Mouse (Mus musculus): ENCODE measurements around the gene Amdhd2. TPM values are rescaled to one million over a fixed set of nuclear protein-coding genes. Genes with fewer than 3 reads are reported as not detected.

The Amdhd2 gene
- total and polyA plus RNA-seq, 2 experiments from 2014 or later: 34.0 to 58.6 TPM

- Histone ChIP-seq H3K27me3 (ENCODE audit: insufficient read depth, low read length) (no peaks in the 10 kb centered on the region), H3K4me2 (ENCODE audit: low read depth, low read length, poor library complexity, severe bottlenecking) (peak overlapping the region; percentile 63), H3K27ac (ENCODE audit: low read depth, low read length) (peak overlapping the region; percentile 99), H3K4me1 (ENCODE audit: insufficient read depth, low read length) (peaks cover 8% of the 10 kb centered on the region), H3K9me3 (ENCODE audit: low read length) (no peaks in the 10 kb centered on the region), H3K4me3 (ENCODE audit: low read depth, low read length) (peak overlapping the region; percentile 83), H3K36me3 (ENCODE audit: insufficient read depth, low read length) (peaks cover 10% of the 10 kb centered on the region), H3K9ac (replicated peaks; ENCODE audit: low read length, poor library complexity, severe bottlenecking) (peak overlapping the region; percentile 93)
- ATAC-seq (ENCODE audit: low FRiP score): no peak
- TF ChIP-seq CTCF (IDR thresholded peaks at IDR 0.05): no peak
- no peak for DNase-seq (ENCODE audit: low spot score)
- WGBS: 47% methylated on average over 7 of the region's 7 CpGs
These were observed 4.4 kb upstream of the Amdhd2 start for GRCm38 (mm10) chr17:24167891-24168505.

GRCm38 (mm10) chr17:24167120-24167519 lies 3.6 kb upstream of the Amdhd2 start:
- DNase-seq (ENCODE audit: low spot score): no peak
- no peak for ATAC-seq (ENCODE audit: low FRiP score)
- Histone ChIP-seq H3K27ac (ENCODE audit: low read depth, low read length) (no peak overlapping the region), H3K4me1 (ENCODE audit: insufficient read depth, low read length) (peaks cover 14% of the 10 kb centered on the region), H3K9ac (replicated peaks; ENCODE audit: low read length, poor library complexity, severe bottlenecking) (peak overlapping the region; percentile 93; the same call in 1 of the 2 replicates), H3K36me3 (ENCODE audit: insufficient read depth, low read length) (peaks cover 10% of the 10 kb centered on the region), H3K4me3 (ENCODE audit: low read depth, low read length) (peak overlapping the region; percentile 83; the same call in 1 of the 2 replicates), H3K4me2 (ENCODE audit: low read depth, low read length, poor library complexity, severe bottlenecking) (peak overlapping the region; percentile 22), H3K27me3 (ENCODE audit: insufficient read depth, low read length) (no peaks in the 10 kb centered on the region), H3K9me3 (ENCODE audit: low read length) (no peaks in the 10 kb centered on the region)
- WGBS: 86% methylated on average over 6 of the region's 6 CpGs
- TF ChIP-seq CTCF (IDR thresholded peaks at IDR 0.05): no peak

GRCm38 (mm10) chr17:24164566-24165259 lies 1.1 kb upstream of the Amdhd2 start:
- no peaks in the 10 kb centered on the region for H3K27me3 ChIP-seq (ENCODE audit: insufficient read depth, low read length)
- H3K4me2 ChIP-seq (ENCODE audit: low read depth, low read length, poor library complexity, severe bottlenecking): no peak overlapping the region
- no peak overlapping the region for H3K4me3 ChIP-seq (ENCODE audit: low read depth, low read length)
- H3K4me1 ChIP-seq (ENCODE audit: insufficient read depth, low read length): peaks cover 9% of the 10 kb centered on the region
- ATAC-seq (ENCODE audit: low FRiP score) (no peak), DNase-seq (ENCODE audit: low spot score) (no peak)
- no peak overlapping the region for H3K27ac ChIP-seq (ENCODE audit: low read depth, low read length)
- peaks cover 10% of the 10 kb centered on the region for H3K36me3 ChIP-seq (ENCODE audit: insufficient read depth, low read length)
- TF ChIP-seq CTCF (IDR thresholded peaks at IDR 0.05): peak; percentile 37
- no peak overlapping the region for H3K9ac ChIP-seq (replicated peaks; ENCODE audit: low read length, poor library complexity, severe bottlenecking)
- no peaks in the 10 kb centered on the region for H3K9me3 ChIP-seq (ENCODE audit: low read length)
- WGBS: 86% methylated on average over 11 of the region's 11 CpGs

DNA sequence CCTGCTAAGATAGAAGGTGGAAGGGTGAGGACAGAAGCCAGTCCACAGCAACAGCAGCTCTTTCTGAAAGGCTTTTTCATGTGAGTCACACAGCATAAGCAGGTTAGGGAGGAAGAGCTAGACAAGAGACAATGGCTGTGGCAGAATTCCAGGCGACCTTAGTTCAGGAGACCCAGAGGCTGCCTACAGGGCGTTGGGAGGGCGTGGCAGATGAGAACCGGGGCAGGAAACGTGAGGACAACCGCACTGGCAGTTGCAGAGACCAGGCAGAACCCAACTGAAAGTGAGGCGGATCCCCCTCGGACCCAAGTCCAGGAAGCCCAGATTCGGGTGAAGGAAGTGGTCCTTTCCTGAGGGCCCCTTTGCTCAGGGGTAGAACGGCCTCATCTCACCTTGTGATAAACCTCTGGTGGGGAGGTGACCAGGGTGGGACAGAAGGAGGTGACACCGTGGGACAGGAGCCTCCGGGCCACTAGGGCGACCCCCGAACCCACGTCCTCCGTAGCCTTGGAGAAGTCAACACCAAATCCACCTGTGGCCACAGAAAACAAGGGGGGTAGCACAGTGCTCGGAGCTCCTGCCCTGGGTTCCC lies 886 bp downstream of the Amdhd2 start:
- 40% methylated on average over 17 of the region's 17 CpGs for WGBS
- ATAC-seq (ENCODE audit: low FRiP score): no peak
- H3K27me3 ChIP-seq (ENCODE audit: insufficient read depth, low read length): no peaks in the 10 kb centered on the region

DNA sequence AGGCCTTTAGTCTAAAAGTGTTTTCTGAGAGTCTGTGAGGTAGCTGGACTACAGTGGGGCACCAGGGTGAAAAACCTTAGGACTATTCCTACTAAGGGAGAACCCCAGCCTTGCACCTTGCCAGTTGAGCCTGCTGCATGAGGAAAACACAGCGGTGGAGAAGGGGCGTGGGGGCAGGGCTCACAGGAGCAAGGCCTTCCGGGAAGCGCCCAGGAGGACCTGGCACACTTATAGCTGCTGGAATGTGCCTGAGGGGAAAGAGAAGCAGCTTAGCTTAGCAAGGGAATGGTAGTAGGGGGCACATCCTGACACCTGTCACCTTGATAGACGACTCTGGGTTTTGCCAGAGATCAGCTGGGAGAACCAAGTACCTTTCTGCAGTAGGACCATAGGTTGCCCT lies 2.1 kb downstream of the Amdhd2 start:
- Histone ChIP-seq H3K9ac (replicated peaks; ENCODE audit: low read length, poor library complexity, severe bottlenecking) (no peak overlapping the region), H3K27ac (ENCODE audit: low read depth, low read length) (no peak overlapping the region), H3K9me3 (ENCODE audit: low read length) (no peaks in the 10 kb centered on the region), H3K4me1 (ENCODE audit: insufficient read depth, low read length) (peaks cover 6% of the 10 kb centered on the region), H3K27me3 (ENCODE audit: insufficient read depth, low read length) (no peaks in the 10 kb centered on the region), H3K4me3 (ENCODE audit: low read depth, low read length) (no peak overlapping the region), H3K4me2 (ENCODE audit: low read depth, low read length, poor library complexity, severe bottlenecking) (no peak overlapping the region), H3K36me3 (ENCODE audit: insufficient read depth, low read length) (peaks cover 18% of the 10 kb centered on the region)
- WGBS: 84% methylated on average over 5 of the region's 5 CpGs
- DNase-seq (ENCODE audit: low spot score) (no peak), ATAC-seq (ENCODE audit: low FRiP score) (no peak)
- TF ChIP-seq CTCF (IDR thresholded peaks at IDR 0.05): no peak

More for the DNA sequence above, 886 bp downstream of the Amdhd2 start:
- H3K9ac ChIP-seq (replicated peaks; ENCODE audit: low read length, poor library complexity, severe bottlenecking): peak overlapping the region; percentile 84
- peak overlapping the region; percentile 94 for H3K4me2 ChIP-seq (ENCODE audit: low read depth, low read length, poor library complexity, severe bottlenecking)
- peaks cover 6% of the 10 kb centered on the region for H3K4me1 ChIP-seq (ENCODE audit: insufficient read depth, low read length)
- H3K27ac ChIP-seq (ENCODE audit: low read depth, low read length): peak overlapping the region; percentile 74
- peak overlapping the region; percentile 55 for H3K4me3 ChIP-seq (ENCODE audit: low read depth, low read length)
- peaks cover 12% of the 10 kb centered on the region for H3K36me3 ChIP-seq (ENCODE audit: insufficient read depth, low read length)
- no peaks in the 10 kb centered on the region for H3K9me3 ChIP-seq (ENCODE audit: low read length)
- no peak for DNase-seq (ENCODE audit: low spot score)
- no peak for TF ChIP-seq CTCF (IDR thresholded peaks at IDR 0.05)

GRCm38 (mm10) chr17:24157526-24157925 lies 6.0 kb downstream of the Amdhd2 start:
- WGBS: 94% methylated on average over 4 of the region's 4 CpGs
- H3K9ac ChIP-seq (replicated peaks; ENCODE audit: low read length, poor library complexity, severe bottlenecking): no peak overlapping the region
- no peaks in the 10 kb centered on the region for H3K9me3 ChIP-seq (ENCODE audit: low read length)
- H3K36me3 ChIP-seq (ENCODE audit: insufficient read depth, low read length): peaks cover 16% of the 10 kb centered on the region
- H3K4me2 ChIP-seq (ENCODE audit: low read depth, low read length, poor library complexity, severe bottlenecking): no peak overlapping the region
- DNase-seq (ENCODE audit: low spot score) (no peak), ATAC-seq (ENCODE audit: low FRiP score) (no peak)
- no peaks in the 10 kb centered on the region for H3K27me3 ChIP-seq (ENCODE audit: insufficient read depth, low read length)
- H3K4me3 ChIP-seq (ENCODE audit: low read depth, low read length): no peak overlapping the region
- peaks cover 1% of the 10 kb centered on the region for H3K4me1 ChIP-seq (ENCODE audit: insufficient read depth, low read length)
- no peak for TF ChIP-seq CTCF (IDR thresholded peaks at IDR 0.05)
- no peak overlapping the region for H3K27ac ChIP-seq (ENCODE audit: low read depth, low read length)

Data from midbrain, postnatal 0 days (tissue).